Mouse (Mus musculus): ENCODE data around the gene Trcg1.

The Trcg1 gene

DNA sequence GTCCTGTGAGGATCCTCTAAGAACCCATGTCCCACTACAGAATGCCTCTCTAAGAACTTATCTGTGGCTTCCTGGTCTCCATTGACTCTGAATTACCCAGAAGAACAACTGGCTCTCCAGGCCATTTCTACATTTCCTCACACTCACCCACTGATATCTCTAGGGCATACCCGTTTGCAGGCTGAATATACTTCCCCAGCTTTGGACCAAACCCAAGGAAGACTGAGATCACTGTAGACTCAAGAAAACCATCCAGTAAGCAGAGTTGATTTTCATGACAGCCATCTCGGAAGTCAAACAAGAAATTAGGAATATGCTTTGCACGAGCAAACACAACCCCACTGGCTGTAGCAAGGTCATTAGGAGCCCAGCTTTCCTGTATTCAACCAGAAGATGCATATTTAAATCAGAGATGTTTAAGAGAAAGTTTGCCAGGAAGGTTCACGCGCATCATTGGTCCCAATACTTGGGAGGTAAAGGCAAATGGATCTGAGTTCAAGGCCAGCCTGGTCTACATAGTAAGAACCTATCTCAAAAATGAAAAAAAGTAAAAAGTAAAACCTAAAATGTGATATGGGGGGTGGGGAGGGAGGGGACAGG is 3.9 kb upstream of the Trcg1 start:
- DNase-seq (ENCODE audit: low read depth, low spot score), result no peak

DNA sequence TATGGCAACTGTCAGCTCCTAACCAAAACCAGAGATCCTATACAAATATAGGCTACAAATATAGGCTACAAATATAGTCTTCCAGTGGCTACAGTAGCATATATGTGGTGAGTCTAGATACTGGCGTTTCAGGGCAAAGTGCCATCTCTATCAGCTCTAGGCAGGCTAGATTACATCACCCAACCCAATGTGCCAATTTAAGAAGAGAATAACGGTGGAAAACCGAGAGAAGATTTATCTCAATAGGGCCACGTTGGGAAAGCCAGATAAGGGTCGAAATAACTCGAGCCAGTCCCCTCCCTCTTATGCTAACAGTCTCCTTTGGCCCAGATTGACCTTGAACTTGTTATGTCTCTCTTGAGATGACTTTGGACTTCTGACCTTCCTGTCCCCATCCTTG is 3.2 kb upstream of the Trcg1 start:
- DNase-seq (ENCODE audit: low read depth, low spot score), result no peak

DNA sequence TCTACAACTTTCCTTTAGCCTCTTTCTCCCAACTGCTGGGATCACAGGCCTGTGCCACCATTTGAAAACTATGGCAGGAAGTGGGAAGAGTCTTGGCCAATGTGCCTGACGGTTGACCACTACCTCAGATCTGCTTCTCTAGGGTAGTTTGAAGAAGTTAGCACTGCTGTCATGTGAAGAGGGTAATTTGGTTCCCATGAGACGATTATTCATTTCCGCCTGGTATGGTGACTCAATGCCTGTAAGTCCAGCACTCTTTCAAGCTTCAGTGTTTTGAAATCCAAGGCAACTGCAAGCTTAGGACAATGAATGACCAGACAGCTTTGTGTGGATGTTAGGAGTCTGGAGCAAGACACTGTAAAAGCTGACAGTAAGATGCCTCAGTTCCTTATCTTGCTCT is 2.6 kb upstream of the Trcg1 start:
- no peak for DNase-seq (ENCODE audit: low read depth, low spot score)

DNA sequence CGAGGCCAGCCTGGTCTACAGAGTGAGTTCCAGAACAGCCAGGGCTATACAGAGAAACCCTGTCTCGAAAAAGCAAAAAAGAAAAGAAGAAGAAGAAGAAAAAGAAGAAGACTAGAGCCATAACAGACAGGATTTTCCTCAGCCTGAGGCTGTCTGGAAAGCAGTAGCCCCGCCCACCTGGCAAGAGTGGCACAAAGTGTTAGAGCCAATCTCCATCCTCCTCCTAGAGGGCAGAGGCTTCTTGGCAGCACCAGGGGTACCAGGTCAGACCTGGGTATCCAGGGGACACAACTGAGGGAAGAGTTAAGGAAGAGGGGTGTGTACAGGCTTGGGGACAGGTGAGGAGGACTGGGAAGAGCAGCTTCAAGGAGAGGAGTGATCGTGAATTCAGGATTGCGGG is 1.3 kb downstream of the Trcg1 start:
- no peak for DNase-seq (ENCODE audit: low read depth, low spot score)

DNA sequence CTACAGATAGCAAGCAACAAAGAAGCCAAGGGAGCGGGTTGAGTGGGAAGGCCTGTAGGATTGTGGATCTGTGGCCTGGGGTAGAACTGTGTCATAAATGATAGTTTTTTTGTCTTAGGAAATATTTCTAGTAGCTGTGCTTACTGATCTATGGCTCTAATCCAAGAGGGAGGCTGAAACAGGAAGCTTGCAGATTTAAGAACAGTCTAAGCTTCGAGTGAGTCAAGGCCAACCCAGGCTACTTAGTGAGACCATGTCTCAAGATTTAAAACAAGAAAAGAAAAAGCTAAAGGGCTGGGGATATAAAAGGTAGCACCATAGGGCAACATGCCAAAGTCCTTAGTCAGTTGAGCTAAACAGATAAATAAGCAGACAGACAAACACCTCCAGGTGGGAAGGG is 1.9 kb downstream of the Trcg1 start:
- DNase-seq (ENCODE audit: low read depth, low spot score), result no peak

DNA sequence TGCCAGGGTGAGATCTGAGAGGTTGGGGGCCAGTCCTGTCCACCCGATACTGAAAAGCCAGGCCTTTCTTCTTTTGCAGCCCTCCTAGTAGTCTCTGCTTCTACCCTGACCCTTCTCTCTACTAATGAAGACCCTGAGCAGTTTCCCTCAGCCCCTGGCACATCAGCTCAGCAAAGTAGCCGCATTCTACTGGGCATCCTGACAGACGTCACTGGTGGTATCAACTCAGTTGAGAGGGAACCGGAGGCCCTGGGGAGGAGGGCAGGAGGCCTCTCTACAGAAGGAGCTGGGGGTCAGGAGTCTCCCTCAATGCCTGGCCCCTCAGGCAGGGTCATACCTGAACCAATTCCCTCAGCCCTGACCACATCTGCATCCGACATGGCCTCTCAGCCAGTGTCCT is 4.8 kb downstream of the Trcg1 start:
- no peak for DNase-seq (ENCODE audit: low read depth, low spot score)

DNA sequence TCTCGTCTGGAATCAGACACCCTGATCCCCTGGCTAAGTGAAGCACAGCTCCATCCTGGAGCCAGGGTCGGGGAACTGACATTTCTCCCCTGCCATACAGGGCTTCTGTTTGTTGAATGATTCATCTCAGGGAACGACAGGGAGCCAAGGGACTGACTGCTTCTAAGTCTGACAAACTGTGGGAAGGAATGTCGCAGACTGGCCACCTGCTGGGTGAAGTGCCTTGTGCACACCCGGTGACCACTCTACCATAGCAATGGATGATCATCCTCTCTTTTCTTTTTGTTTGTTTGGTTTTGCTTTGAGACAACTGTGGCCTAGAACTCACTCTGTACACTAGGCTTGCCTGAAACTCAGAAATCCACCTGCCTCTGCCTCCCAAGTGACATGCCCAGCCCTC is 6.6 kb downstream of the Trcg1 start:
- no peak for DNase-seq (ENCODE audit: low read depth, low spot score)

DNA sequence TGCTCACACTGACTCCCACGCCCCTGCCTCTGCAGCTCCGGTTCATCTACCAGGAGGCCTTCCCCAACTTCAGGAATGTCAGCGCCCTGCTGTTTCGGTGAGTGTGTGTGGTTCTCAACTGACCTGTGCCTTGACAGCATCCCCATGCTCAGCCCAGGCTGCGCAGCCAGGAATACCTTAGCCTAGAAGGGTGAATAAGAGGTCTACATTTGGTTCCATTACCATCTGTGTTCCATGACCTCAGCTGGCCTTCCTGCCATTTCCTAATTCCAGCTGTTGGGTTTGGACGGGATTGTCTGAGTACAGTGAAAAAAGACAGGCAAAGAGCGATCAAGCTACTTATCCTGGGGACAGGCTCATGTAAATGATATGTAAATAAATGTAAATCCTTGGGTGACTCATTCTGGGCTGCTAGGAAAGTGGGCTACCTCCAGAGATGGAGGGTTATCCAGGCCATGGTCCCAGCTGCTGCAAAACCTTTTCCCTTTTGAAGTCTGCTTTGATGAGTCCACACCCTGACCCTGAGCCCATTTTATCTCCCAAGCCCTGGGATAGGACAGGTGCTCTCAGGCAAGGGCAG is 7.8 kb downstream of the Trcg1 start:
- no peak for DNase-seq (ENCODE audit: low read depth, low spot score)

DNA sequence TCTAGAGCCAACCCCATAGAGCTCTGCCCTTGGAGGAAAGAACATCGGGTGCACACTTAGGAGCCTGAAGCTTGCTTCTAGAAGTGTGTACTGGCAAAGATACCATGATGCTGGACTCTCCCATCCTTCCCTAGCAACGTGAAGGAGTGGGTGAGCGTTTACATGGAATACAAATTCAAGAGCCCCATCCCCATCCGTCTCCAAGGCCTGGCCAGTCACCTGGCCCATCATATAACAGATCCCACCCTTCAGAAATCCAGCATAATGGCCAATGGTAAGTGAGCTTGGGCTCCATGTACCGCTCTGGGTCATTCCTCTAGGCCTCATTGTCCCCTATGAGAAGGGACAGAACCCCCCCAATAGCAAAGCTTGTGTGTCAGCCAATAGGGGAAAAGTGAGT is 10.1 kb downstream of the Trcg1 start:
- no peak for DNase-seq (ENCODE audit: low read depth, low spot score)

DNA sequence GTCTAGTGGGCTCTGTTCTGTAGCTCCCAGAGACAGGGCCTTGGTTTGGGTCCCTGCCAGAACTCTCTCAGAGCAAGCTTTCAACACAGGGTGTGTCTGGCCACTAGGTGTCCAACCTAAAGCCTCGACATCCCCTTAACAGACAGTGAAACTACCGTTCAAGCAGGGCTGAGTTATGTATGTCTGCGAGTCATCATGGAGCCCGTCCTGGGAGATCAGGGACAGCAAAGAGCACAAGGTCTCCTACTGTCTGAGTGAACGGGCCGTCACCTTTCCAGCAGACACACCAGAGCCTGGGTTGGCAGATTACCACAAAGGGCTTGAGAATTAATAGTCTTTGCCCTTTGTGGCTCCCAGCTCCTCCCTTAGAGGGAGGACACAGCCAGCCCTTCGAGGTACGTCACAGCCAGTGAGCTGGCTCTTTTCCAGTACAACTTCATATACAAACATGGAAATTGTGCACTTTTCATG is 10.9 kb downstream of the Trcg1 start:
- no peak for DNase-seq (ENCODE audit: low read depth, low spot score)

DNA sequence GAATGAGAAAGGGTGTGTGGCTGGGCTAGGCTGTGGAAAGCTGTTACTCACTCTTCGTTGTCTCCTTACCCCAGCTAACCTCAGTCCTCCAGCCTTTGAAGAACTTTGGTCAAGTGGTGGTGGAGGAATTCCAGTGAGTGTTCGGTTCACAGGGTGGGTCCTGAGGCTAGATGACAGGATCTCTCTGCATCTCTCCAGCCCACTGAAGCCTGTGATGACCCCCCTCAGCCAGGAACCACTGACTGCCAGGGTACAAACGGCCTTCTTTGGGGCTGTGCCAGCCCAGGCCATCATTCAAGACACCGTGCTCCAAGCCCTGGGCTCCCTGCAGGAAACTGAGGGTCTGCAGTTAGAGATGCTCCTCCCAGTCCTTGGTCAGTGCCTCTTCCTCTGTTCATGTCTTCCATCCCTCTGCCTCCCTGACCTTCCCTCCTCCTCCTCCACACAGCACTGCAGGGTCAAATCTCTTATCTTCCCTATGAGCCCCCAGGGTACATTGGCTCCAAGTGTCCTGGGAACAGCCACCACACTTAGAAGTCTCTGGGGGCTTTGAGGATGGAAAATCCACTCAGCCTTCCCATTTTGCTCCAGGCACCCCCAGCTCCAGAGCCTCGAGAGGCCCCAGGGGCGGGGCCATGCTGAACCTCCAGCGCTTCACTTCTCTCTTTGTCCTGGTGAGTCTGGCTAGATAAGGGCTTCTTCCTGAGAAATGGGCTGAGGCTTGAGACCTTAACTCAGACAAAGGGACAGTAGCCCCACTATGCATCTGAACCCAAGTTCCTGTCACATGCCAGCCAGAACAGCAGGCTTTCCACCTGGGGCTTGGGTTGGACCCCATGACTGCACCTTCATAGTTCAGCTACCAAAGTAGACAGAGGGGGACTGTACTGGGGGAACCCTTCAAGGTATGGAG is 11.9 kb downstream of the Trcg1 start:
- DNase-seq (ENCODE audit: low read depth, low spot score), result no peak

DNA sequence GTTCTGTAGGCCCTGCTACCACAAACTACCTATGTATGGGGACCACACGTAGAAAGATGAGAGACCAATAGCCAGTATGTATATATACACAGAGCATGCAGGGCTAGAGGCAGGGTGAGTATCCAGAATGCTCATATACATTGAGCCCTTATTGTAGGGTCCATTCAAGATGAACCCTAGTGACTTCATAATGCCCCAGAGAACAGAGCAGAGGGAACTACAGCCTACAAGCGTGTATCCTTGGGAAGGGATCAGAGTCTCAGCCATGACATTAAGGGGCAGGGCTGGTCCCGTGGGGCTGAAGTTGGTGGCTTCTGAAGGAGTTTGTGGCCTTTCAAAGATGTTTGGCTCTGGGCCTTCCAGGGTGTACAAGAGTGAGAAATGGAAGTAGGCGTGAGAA is 13.7 kb downstream of the Trcg1 start:
- no peak for DNase-seq (ENCODE audit: low read depth, low spot score)

DNA sequence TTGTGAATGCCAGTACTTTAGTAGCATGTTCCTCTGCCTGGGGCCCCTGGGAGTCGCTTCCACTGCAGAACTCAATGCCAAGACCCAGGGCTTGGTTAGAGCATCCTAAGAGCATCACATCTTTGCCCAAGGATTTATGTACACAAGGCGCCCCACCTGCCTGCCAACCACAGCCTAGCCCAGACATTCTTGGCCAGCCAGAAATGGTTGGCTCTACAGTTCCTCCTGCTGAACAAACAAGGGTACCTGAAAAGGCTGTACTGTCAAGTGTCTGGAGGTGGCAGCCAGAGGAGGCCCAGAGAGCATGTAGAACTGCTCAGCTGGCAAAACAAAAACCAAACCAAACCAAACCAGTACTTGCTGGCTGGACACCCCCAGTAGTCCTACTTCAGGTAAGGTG is 14.8 kb downstream of the Trcg1 start:
- DNase-seq (ENCODE audit: low read depth, low spot score), result no peak

DNA sequence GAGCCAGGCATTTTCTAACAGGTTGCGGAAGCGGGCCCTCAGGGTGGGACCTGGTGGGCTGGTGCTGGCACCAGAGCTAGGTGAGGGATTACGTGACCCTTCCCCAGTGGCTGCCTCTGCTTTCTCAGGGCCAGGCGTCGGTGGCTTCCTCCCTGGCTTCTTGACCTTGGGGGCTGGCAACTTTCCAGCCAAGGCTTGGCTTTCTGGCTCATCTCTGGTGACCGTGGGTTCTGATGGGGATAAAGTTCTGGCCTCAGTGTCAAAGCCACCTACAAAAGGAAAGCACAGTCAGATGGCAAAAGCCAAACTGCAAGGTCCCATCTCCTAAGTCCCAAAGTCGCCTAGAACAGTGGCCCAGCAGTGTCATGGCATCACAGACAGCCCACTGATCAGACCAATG is 17.7 kb downstream of the Trcg1 start:
- no peak for DNase-seq (ENCODE audit: low read depth, low spot score)

DNA sequence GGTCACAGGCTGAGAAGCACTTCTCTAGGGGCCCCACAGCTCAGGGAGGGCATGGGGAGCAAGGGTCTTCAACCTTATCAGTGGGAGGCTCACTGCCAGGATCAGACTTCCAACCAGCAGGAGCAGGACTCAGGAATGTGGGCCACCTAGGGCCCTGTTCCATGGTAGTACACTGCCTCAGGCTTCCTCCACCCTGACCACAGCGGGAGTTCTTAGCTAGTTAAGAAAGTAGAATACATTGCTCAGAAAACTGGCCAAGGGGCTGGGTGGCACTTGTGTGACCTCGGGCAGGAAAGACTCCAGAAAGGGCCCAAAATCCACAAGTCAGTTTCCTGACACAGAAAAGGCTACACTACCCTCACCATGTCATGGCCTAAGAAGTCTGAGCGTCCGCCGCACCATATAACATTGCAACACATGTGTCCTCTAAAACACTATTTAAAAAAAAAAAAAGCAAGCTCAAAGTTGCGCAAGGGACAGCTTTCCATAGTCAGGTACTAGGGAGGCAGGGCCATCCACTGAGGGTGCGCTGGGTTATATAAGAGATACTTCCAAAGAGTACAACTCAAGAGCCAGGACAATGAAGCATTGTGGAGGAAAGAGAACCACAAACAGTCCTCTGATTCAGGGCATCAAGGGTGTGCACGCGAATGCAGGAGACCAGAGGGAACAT is 18.6 kb downstream of the Trcg1 start:
- DNase-seq (ENCODE audit: low read depth, low spot score), result no peak

DNA sequence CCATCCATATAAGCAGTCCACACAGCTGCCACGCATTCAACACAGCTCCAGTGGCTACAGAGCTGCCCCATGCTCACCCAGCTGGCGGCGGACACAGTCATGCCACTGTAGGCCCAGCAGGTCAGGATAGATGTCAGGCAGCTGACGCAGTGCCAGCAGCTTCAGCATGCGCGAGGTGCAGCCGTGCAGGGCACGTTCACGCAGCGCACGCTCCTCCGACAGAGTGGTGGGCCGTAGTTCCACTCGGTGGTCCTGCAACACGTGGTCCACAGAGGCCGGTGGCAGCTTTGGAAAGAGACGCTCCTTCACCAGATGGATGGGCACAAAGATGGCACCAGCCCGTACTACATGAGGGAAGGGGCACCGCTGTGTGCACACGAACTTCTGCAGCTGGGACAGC is 20.0 kb downstream of the Trcg1 start:
- no peak for DNase-seq (ENCODE audit: low read depth, low spot score)

DNA sequence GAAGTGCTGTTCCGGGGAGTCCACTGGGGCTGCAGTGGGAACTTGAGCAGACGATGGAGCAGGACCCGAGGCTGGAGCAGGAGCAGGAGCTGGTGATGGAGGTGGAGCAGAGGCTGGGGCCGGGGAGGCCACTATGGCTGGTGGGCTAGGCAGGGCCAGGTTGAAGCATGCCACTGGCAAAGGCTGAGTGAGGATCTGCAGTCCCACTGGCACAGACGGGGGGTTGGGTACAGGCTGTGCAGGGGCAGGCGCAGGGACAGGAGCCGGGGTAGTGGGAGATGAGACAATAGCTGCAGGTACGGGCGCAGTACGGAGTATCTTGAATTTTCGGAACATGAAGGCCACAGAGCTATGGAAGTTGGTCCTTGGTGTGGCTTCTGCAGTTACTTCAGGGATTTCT is 20.5 kb downstream of the Trcg1 start:
- DNase-seq (ENCODE audit: low read depth, low spot score), result no peak

DNA sequence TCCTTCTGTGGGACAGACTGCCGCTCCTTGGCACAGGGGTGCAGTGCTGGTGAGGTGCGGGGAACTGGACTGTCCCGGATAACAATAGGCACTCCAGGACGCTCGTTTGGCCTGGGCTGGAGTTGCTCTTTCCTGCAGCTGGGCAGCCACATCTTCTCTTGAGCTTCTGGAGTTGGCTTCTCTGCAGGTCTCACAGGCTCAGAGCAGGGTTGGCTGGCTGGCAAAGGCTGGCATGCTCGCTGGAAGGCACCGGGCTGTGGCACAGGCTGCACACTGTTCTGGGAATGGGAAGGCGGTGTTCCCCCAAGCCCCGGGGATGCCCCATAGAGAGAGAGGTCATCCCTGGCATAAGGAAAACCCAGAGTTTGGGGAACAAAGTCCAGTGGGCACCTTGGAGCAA is 21.3 kb downstream of the Trcg1 start:
- no peak for DNase-seq (ENCODE audit: low read depth, low spot score)

DNA sequence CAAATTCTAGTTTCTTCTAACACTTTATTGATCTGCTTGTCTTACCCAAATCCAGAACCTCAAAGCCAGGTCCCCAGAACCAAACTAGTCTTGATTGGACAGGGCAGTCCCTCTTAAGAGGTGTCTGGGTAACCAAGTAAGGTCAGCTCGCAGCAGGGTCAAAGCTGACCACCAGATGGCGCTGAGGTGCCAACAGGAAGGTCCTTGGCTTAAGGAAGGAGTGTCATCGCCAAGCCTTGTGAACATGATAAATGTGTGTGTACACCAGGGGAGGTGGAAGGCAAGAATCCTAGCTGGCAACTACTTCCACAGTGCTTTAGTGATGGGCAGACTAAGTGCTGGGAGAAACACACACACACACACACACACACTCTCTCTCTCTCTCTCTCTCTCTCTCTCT is 23.4 kb downstream of the Trcg1 start:
- peak; percentile 90 for DNase-seq (ENCODE audit: low read depth, low spot score)

DNA sequence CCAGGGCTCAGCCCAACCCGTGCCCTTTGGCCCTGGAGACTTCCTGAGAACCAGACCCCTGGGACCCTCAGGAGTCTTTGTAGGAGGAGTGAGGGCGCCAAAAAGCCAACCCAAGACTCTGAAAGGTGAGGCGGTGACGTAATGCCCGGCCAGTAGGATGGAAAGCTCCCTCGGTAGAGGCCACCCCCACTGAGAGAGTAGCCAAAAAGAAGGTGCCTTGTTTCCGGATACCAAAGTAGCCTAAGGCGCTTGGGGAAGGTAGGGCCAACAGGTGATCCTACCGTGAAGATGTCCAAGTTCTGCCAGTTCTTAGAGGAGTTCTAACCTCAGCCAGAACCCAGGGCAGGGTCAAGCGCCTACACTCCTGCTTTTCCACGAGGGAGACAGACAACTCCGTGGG is 24.6 kb downstream of the Trcg1 start:
- peak; percentile 64 for DNase-seq (ENCODE audit: low read depth, low spot score)

DNA sequence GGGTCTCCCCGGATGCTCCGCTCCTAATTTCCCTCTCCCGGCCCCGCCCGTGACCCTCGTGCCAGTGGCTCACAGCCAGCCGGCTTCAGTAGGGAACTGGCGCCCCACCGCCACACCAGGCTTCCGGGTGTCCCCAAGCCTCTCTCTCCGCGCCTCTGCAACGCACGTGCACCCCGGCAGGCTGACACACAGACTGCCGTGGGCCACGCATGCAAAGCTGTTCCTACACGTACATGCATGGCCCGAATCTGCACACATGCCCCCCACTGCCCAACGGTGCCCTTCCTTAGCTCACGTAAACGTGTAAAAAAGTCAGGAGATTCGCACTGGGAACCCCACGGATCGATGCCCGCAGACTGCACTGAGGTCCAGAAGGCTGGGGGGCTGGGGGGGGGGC is 25.2 kb downstream of the Trcg1 start:
- DNase-seq (ENCODE audit: low read depth, low spot score), result peak; percentile 85

Data from A20 (cell line).